Mouse (Mus musculus) megakaryocyte progenitor cell, adult 5-6 weeks (primary cell): ENCODE measurements around the gene Bicdl2. TPM values are rescaled to one million over a fixed set of nuclear protein-coding genes. Genes with fewer than 3 reads are reported as not detected.
A peak's percentile ranks its signal among the peaks of the same experiment; 100 is the strongest.

Source experiments
- ATAC-seq: replicated peaks from 2 replicates; pipeline ENCODE4 v1.8.0; 2016; ENCODE audit warnings: mild to moderate bottlenecking, moderate TSS enrichment, inconsistent platforms; ENCODE audit not compliant: poor library complexity
- total RNA-seq, 2 experiments: library from RNA; stranded (forward) in 1 of 2; stranded (reverse) in 1 of 2; fragments of 157-497, 149-512 nt in 1 of 2; fragments of 200-1000 nt in 1 of 2; gene quantifications; 2 replicates each; pipeline versions ENCODE4 v1.2.3 to v1.2.4; 2015 to 2017

Gene Bicdl2
- total RNA-seq, 2 experiments from 2014 or later, result not detected

GRCm38 (mm10) chr17:23673424-23674073 is 13.2 kb downstream of the Bicdl2 start, which contains the start of the genes Hcfc1r1 and Thoc6:
TSS of gene Hcfc1r1 (plus strand) at chr17:23673596.
TSS of gene Thoc6 (minus strand) at chr17:23673882.
- peak; percentile 77 for ATAC-seq

- ATAC-seq, result no peak
These were observed 14.1 kb downstream of the Bicdl2 start for GRCm38 (mm10) chr17:23674271-23674952.

GRCm38 (mm10) chr17:23675127-23675526 is 14.8 kb downstream of the Bicdl2 start:
- ATAC-seq, result no peak

- peak; percentile 29 for ATAC-seq
These were observed 15.4 kb downstream of the Bicdl2 start for GRCm38 (mm10) chr17:23675564-23676281.

- ATAC-seq, result no peak
These were observed 16.2 kb downstream of the Bicdl2 start for GRCm38 (mm10) chr17:23676473-23677031.

GRCm38 (mm10) chr17:23677236-23677679 is 17.0 kb downstream of the Bicdl2 start, which contains the start of gene Tnfrsf12a:
TSS of gene Tnfrsf12a (minus strand) at chr17:23677468.
- ATAC-seq, result peak; percentile 57

- no peak for ATAC-seq
These were observed 19.0 kb downstream of the Bicdl2 start, which contains the start of gene Cldn6 for GRCm38 (mm10) chr17:23679127-23679835. TSS of gene Cldn6 (plus strand) at chr17:23679249.

GRCm38 (mm10) chr17:23680336-23680735 is 20.0 kb downstream of the Bicdl2 start:
- no peak for ATAC-seq

- ATAC-seq, result no peak
These were observed 20.8 kb downstream of the Bicdl2 start for GRCm38 (mm10) chr17:23681086-23681485.

- no peak for ATAC-seq
These were observed 21.8 kb downstream of the Bicdl2 start for GRCm38 (mm10) chr17:23682092-23682491.

GRCm38 (mm10) chr17:23682530-23682929 is 22.2 kb downstream of the Bicdl2 start:
- ATAC-seq, result no peak

GRCm38 (mm10) chr17:23683226-23683625 is 22.9 kb downstream of the Bicdl2 start:
- ATAC-seq, result no peak

- peak; percentile 56 for ATAC-seq
These were observed 23.8 kb downstream of the Bicdl2 start, which contains the start of gene Cldn9 for GRCm38 (mm10) chr17:23683856-23684672. TSS of gene Cldn9 (minus strand) at chr17:23684026.

- no peak for ATAC-seq
These were observed 34.2 kb downstream of the Bicdl2 start for GRCm38 (mm10) chr17:23694491-23694890.

GRCm38 (mm10) chr17:23695801-23696200 is 35.5 kb downstream of the Bicdl2 start:
- ATAC-seq, result no peak

GRCm38 (mm10) chr17:23699131-23700077 is 39.1 kb downstream of the Bicdl2 start:
- peak; percentile 22 for ATAC-seq

GRCm38 (mm10) chr17:23700079-23700478 is 39.8 kb downstream of the Bicdl2 start:
- ATAC-seq, result peak; percentile 100

- ATAC-seq, result no peak
These were observed 43.0 kb downstream of the Bicdl2 start for GRCm38 (mm10) chr17:23703301-23703700.
